Mouse (Mus musculus) testis, adult 10 weeks (tissue): Measurements from ENCODE around the gene Armcx5. TPM values are rescaled to one million over a fixed set of nuclear protein-coding genes. Genes with fewer than 3 reads are reported as not detected.

Experiments
- polyA plus RNA-seq: library from polyadenylated mRNA; stranded (reverse); fragments of 350-450 nt; fragmentation: Illumina TruSeq; extraction: RNeasy Lipid Tissue Mini Kit (QIAGEN cat#74804); gene quantifications from one replicate; pipeline ENCODE4 v1.2.3, GENCODE M21; 2014; ENCODE audit warnings: low read depth, low replicate concordance

The Armcx5 gene
- polyA plus RNA-seq: 11.7 TPM

DNA sequence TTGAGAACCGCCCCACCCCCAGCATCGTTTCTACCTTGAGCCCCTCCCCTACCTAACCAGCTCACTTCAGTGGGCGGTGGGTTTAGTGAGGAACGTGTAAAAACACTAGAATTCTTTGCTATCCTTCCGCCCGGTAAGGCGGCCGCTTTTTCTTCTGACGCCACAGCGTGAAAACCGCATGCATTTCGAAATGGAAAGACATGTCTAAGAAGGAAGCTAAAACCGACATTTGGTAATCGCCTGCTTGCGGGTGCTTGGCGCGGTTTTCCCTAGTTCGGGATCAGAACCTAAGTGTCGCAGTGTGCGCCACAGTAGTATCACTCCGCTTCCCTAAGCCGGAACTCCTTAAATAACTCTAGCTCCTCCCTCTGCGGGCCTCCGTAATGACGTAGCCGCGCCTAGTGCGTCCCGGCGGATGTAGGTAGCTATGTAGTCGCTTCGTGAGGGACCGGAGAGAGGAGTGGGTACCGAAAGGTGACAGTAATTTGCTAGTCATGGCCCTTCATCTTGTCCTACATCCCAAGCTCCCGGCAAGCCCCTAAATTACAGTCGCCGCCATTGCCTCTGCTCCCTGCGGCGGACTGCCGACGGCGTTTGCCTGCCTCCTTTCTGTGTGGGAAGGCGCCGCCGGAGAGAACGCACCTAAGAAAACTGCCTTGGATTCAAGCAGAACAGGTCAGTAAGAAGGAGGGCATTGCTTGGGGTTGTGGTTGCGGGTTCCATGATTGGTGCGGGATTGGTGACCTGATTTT is at the start of gene Armcx5, which contains the start of gene Gprasp1:
Gene Armcx5, plus strand, starts transcription at position 430 of the 752 bp plus-strand sequence.
Gene Gprasp1, plus strand, starts transcription at position 430 of the 752 bp plus-strand sequence.

GRCm38 (mm10) chrX:135693633-135694032 is 48.9 kb upstream of the Armcx5 start, which contains the start of gene Tcp11x2:
Gene Tcp11x2 (minus strand): TSS chrX:135693790.

DNA sequence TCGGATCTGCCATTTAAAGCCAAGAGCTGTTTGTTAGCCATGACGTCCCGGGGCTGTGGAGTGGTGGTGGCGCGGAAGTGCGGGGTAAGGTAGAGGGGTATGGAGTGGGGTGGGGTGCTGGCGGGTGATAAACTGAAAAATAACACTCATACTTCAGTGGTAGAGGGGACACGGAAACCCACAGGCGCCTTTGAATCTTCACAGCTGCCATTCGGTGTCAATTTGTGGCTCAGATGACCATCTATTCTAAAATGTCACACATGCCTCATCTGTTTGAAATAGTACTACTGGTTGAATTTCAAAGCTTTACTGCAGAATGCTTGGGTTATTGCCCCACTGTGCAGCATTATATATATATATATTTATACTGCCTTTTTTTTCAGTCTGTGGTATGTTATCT is 17.4 kb upstream of the Armcx5 start, which contains the start of gene Tmsb15a:
Gene Tmsb15a, minus strand, starts transcription at position 101 of the 400 bp plus-strand sequence.

Other genes starting within 250 kb of the Armcx5 start
- gene AV320801, start 248.1 kb upstream of the Armcx5 start, polyA plus RNA-seq: 21.4 TPM
- 1.4 TPM for gene Nxf7, start 144.0 kb upstream of the Armcx5 start, polyA plus RNA-seq
- 25.3 TPM for gene Prame, start 115.0 kb upstream of the Armcx5 start, polyA plus RNA-seq
- gene Tcp11x2, start 48.9 kb upstream of the Armcx5 start, polyA plus RNA-seq: 158 TPM
- 673 TPM for gene Tmsb15a, start 17.5 kb upstream of the Armcx5 start, polyA plus RNA-seq
- gene Gprasp1, start within 50 bp of the Armcx5 start, polyA plus RNA-seq: 31.2 TPM
- gene Bhlhb9, start 54.9 kb downstream of the Armcx5 start, polyA plus RNA-seq: 16.4 TPM
- gene Gprasp2, start 96.3 kb downstream of the Armcx5 start, polyA plus RNA-seq: 27.8 TPM